Mouse (Mus musculus) G1E (cell line): ENCODE data around the gene Coa7.

Experiments
- CTCF ChIP-seq: IDR thresholded peaks from 2 replicates; pipeline ENCODE4 v1.5.1; 2012; ENCODE audit warnings: low read depth, low read length, inconsistent platforms, mixed read lengths
- POLR2AphosphoS5 ChIP-seq: IDR thresholded peaks from 2 replicates; pipeline ENCODE4 v1.6.1; 2012; ENCODE audit warnings: low read depth, low read length, inconsistent platforms; ENCODE audit not compliant: insufficient replicate concordance

DNA sequence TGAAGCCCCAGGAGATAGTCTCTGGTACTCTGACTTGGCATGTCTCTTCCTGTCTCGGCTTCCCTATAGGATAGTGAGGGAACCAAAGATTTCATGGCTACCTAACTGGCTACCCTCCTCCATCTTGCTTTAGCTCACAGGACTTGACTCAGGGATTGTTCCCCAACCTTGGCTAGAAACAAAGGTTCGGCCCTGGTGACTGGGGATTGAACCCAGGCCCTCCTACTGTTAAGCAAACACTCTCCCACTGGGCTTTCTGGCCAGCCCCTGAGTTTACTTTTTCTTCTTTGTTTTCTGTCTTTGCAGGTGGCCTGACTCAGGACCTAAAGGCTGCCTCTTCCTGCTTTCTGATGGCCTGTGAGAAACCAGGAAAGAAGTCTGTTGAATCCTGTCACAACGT lies 9.9 kb downstream of the Coa7 start:
- no peak for TF ChIP-seq CTCF
- TF ChIP-seq POLR2AphosphoS5 = no peak
